Mouse (Mus musculus) liver, embryonic 11.5 days (tissue): ENCODE data around the gene Kirrel3. TPM values are rescaled to one million over a fixed set of nuclear protein-coding genes. Genes with fewer than 3 reads are reported as not detected.

Experiments
- ATAC-seq: fragments of 200-750 bp; cut with Nextera tagmentation; replicated peaks from 2 replicates; pipeline ENCODE4 v1.8.0; 2017; ENCODE audit warnings: moderate number of reproducible peaks, mild to moderate bottlenecking, moderate TSS enrichment, moderate library complexity; ENCODE audit not compliant: low FRiP score
- DNase-seq: peaks from one replicate; pipeline ENCODE4 v3.0.0-alpha.2; 2017; ENCODE audit warnings: low spot score
- H3K27ac ChIP-seq: fragments of 300-500 bp; sonication (generic); 2 replicates; pipeline ENCODE4 v1.5.1; 2014; ENCODE audit warnings: mild to moderate bottlenecking, low read depth, low read length, control low read depth
- H3K27me3 ChIP-seq: fragments of 300-500 bp; sonication (generic); replicated peaks from 2 replicates; pipeline ENCODE4 v1.6.1; 2014; ENCODE audit warnings: low read length, mixed read lengths; ENCODE audit not compliant: control insufficient read depth, insufficient read depth
- H3K36me3 ChIP-seq: fragments of 300-500 bp; sonication (generic); 2 replicates; pipeline ENCODE4 v1.6.1; 2014; ENCODE audit warnings: mild to moderate bottlenecking, low read length, moderate library complexity, mixed read lengths; ENCODE audit not compliant: control insufficient read depth, insufficient read depth
- H3K4me1 ChIP-seq: fragments of 300-500 bp; sonication (generic); replicated peaks from 2 replicates; pipeline ENCODE4 v1.6.1; 2014; ENCODE audit warnings: low read length, mixed read lengths; ENCODE audit not compliant: control insufficient read depth, insufficient read depth
- H3K4me2 ChIP-seq: fragments of 300-500 bp; sonication (generic); 2 replicates; pipeline ENCODE4 v1.6.1; 2014; ENCODE audit warnings: mild to moderate bottlenecking, control low read depth, moderate library complexity
- H3K4me3 ChIP-seq: fragments of 300-500 bp; sonication (generic); 2 replicates; pipeline ENCODE4 v1.5.1; 2014; ENCODE audit warnings: low read depth, low read length, control low read depth
- H3K9ac ChIP-seq: fragments of 300-500 bp; sonication (generic); 2 replicates; pipeline ENCODE4 v1.6.1; 2014; ENCODE audit warnings: low read depth, low read length, control low read depth
- H3K9me3 ChIP-seq: fragments of 300-500 bp; sonication (generic); 2 replicates; pipeline ENCODE4 v1.6.1; 2016; ENCODE audit warnings: low read length, inconsistent platforms, mixed read lengths; ENCODE audit not compliant: control insufficient read depth
- WGBS: fragments of 180-500 bp; shearing (Covaris S2); extraction: QIAGEN DNeasy Blood & Tissue Kit; methylation state at CpG from one replicate; pipeline ENCODE4 v1.1.7; 2014; 5-methylcytosine and 5-hydroxymethylcytosine counted together
- polyA plus RNA-seq: library from polyadenylated mRNA; unstranded; fragments of >200 nt; fragmentation: Nextera tagmentation; extraction: Ambion mirVana; gene quantifications from 2 replicates; pipeline ENCODE4 v1.2.1, GENCODE M21; 2014

Gene Kirrel3
- polyA plus RNA-seq, 1 experiment from 2014 or later, result 0.77 TPM

DNA sequence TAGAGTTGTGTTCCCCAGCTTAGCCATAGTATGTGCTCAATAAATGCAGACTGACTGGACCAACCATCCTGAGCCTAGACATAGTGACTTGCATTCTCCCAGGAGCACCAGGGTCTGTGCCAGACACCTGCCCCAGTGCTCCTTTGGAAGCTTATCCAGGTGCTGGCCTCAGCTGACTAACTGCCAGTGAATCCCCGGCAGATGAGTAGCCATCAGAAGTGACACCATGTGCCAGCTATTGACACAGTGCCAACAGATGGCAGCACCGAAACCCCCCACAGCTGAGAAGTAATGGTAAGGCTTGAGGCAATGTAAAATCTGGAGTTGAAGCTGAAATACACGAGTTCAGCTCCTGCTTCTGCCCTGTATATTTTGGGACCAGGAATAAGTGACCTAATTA, 399.2 kb downstream of the Kirrel3 start:
- 79% methylated on average over 3 of the region's 3 CpGs for WGBS
- no peak for DNase-seq
- no peaks in the 10 kb centered on the region for H3K4me1 ChIP-seq
- H3K36me3 ChIP-seq, result no peaks in the 10 kb centered on the region
- H3K27ac ChIP-seq, result no peak overlapping the region
- H3K9ac ChIP-seq, result no peak overlapping the region
- H3K4me3 ChIP-seq, result no peak overlapping the region
- no peak overlapping the region for H3K4me2 ChIP-seq
- ATAC-seq, result no peak
- H3K9me3 ChIP-seq, result no peaks in the 10 kb centered on the region
- H3K27me3 ChIP-seq, result no peaks in the 10 kb centered on the region

DNA sequence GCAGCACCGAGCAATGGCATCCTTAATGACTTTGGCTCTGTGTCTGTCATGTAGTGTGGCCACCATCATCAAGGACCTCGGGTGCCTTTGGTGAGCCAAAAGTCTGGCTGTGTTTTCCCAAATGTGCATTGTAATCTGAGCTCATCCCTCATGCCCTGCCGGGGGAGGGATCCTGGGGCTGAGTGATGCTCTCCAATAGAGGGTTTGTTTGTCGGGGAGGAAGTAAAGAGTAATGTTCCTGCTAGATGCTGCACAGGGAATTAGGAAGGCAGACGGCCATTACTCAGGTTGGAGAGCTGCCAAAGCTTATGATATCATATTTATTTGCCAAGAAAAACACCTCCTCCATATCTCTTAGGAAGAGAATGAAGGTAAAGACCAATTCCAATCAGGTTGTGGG, 401.1 kb downstream of the Kirrel3 start:
- H3K4me1 ChIP-seq, result no peaks in the 10 kb centered on the region
- WGBS, result 51% methylated on average over 5 of the region's 5 CpGs
- no peak for ATAC-seq

DNA sequence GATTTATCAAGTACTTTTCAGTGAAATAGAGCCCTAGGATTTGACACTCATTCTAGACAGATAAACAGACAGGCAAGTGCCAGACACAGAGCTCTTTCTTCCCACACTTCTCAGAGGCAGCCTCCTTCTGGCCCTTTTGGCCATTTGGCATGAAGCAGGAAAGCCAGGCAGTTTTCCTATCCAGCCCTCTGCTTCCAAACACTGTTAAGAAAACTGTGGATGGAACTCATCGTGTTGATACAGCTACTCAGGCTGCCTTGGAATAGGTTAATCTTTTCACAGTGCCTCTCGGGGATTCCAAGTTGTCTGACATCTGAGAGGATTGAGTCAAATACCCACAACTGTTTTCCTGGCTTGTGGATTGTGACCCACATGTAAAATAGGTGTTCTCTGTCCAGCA, 401.5 kb downstream of the Kirrel3 start:
- Histone ChIP-seq H3K9ac (no peak overlapping the region), H3K27ac (no peak overlapping the region), H3K27me3 (no peaks in the 10 kb centered on the region), H3K4me1 (no peaks in the 10 kb centered on the region), H3K9me3 (no peaks in the 10 kb centered on the region), H3K4me3 (no peak overlapping the region), H3K4me2 (no peak overlapping the region), H3K36me3 (no peaks in the 10 kb centered on the region)
- DNase-seq (no peak), ATAC-seq (no peak)
- 19% methylated on average over 2 of the region's 2 CpGs for WGBS

More for the DNA sequence above, 401.1 kb downstream of the Kirrel3 start:
- no peaks in the 10 kb centered on the region for H3K36me3 ChIP-seq
- H3K9me3 ChIP-seq, result no peaks in the 10 kb centered on the region
- no peak overlapping the region for H3K27ac ChIP-seq
- no peaks in the 10 kb centered on the region for H3K27me3 ChIP-seq
- H3K4me2 ChIP-seq, result no peak overlapping the region
- H3K9ac ChIP-seq, result no peak overlapping the region
- DNase-seq, result no peak
- H3K4me3 ChIP-seq, result no peak overlapping the region

DNA sequence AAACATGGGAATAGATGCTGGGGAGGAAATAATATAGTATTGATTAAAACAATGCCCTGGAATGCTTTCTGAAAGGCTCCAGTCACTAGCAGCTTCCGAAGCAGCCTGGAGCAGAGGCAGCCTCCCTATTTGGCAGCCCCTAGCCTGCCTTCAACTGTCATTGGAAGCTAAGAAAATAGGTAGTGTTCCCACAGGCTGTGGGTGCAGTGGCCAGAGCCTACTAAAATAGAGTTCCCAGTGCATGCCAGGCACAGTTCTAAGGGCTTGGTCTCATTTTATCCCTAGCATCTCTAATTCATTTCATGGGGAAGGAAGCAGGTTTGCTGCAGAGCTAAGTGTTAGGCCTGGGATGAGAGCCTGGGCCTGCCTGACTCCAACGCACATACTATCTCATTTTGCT, 402.6 kb downstream of the Kirrel3 start:
- Histone ChIP-seq H3K36me3 (no peaks in the 10 kb centered on the region), H3K27ac (no peak overlapping the region), H3K4me2 (no peak overlapping the region), H3K27me3 (no peaks in the 10 kb centered on the region), H3K9me3 (no peaks in the 10 kb centered on the region), H3K4me3 (no peak overlapping the region), H3K9ac (no peak overlapping the region), H3K4me1 (no peaks in the 10 kb centered on the region)
- 81% methylated on average over 2 of the region's 2 CpGs for WGBS
- DNase-seq, result no peak
- no peak for ATAC-seq

DNA sequence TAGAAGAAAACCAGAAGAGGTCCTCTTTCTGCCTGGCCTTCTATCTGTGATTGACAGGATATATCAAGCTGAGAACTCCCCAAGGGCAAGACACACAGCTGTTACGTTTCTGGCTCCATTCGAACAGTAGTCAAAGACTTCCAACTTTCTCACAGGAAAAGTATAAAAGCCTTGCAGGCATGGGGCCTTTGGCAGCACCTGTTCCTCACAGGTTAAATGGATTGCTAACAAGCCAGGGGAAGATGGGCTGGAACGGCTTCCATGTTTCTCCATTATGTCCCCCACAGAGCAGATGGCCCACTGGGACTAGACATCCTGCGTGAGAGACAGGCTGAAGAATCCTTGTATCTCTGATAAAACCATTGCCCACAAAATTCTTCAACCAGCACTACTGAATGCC, 415.5 kb downstream of the Kirrel3 start:
- Histone ChIP-seq H3K36me3 (no peaks in the 10 kb centered on the region), H3K27ac (no peak overlapping the region), H3K4me3 (no peak overlapping the region), H3K9ac (no peak overlapping the region), H3K9me3 (no peaks in the 10 kb centered on the region), H3K4me1 (no peaks in the 10 kb centered on the region), H3K27me3 (no peaks in the 10 kb centered on the region), H3K4me2 (no peak overlapping the region)
- DNase-seq (no peak), ATAC-seq (no peak)
- 80% methylated on average over 4 of the region's 4 CpGs for WGBS

- Histone ChIP-seq H3K27ac (no peak overlapping the region), H3K4me1 (no peaks in the 10 kb centered on the region), H3K9ac (no peak overlapping the region), H3K36me3 (no peaks in the 10 kb centered on the region), H3K9me3 (no peaks in the 10 kb centered on the region), H3K4me3 (no peak overlapping the region), H3K4me2 (no peak overlapping the region), H3K27me3 (no peaks in the 10 kb centered on the region)
- 65% methylated on average over 2 of the region's 2 CpGs for WGBS
- DNase-seq (no peak), ATAC-seq (no peak)
Observed at GRCm38 (mm10) chr9:34901888-34902287, 416.2 kb downstream of the Kirrel3 start.

GRCm38 (mm10) chr9:34905164-34905563, 419.5 kb downstream of the Kirrel3 start:
- ATAC-seq, result no peak
- H3K9me3 ChIP-seq, result no peaks in the 10 kb centered on the region
- H3K9ac ChIP-seq, result no peak overlapping the region
- H3K4me1 ChIP-seq, result no peaks in the 10 kb centered on the region
- no peak overlapping the region for H3K4me3 ChIP-seq
- H3K4me2 ChIP-seq, result no peak overlapping the region
- H3K27ac ChIP-seq, result no peak overlapping the region
- WGBS, result 78% methylated on average over 6 of the region's 6 CpGs
- DNase-seq, result no peak
- H3K36me3 ChIP-seq, result no peaks in the 10 kb centered on the region
- H3K27me3 ChIP-seq, result no peaks in the 10 kb centered on the region

DNA sequence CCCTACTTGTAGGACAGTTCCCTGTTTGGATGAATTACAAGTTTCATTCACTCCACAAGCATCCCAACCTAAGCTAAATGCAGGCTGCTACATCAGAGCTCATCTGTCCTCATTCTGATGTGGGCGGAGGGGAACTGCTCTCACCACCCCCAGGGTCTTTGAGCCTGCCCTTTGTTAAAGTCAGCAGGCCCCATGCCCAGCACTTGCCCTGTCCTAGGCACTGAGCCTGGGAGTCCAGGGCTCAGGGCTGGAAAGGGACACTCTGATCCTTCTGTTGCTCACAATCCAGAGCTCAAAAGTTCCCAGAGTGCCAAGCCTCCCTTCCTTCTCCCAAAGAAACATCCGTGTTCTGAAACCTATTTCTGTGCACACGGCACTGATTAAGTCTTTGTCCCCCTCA, 422.3 kb downstream of the Kirrel3 start:
- Histone ChIP-seq H3K27ac (no peak overlapping the region), H3K4me3 (no peak overlapping the region), H3K4me1 (no peaks in the 10 kb centered on the region), H3K27me3 (no peaks in the 10 kb centered on the region), H3K9ac (no peak overlapping the region), H3K36me3 (no peaks in the 10 kb centered on the region), H3K4me2 (no peak overlapping the region), H3K9me3 (no peaks in the 10 kb centered on the region)
- no peak for DNase-seq
- 79% methylated on average over 3 of the region's 3 CpGs for WGBS
- ATAC-seq, result no peak

GRCm38 (mm10) chr9:34911838-34912237, 426.1 kb downstream of the Kirrel3 start:
- no peaks in the 10 kb centered on the region for H3K9me3 ChIP-seq
- H3K27me3 ChIP-seq, result no peaks in the 10 kb centered on the region
- no peak for DNase-seq
- no peak overlapping the region for H3K4me3 ChIP-seq
- H3K4me1 ChIP-seq, result no peaks in the 10 kb centered on the region
- no peak for ATAC-seq
- no peak overlapping the region for H3K9ac ChIP-seq
- H3K36me3 ChIP-seq, result no peaks in the 10 kb centered on the region
- WGBS, result 74% methylated on average over 7 of the region's 7 CpGs
- no peak overlapping the region for H3K27ac ChIP-seq
- no peak overlapping the region for H3K4me2 ChIP-seq
